Mouse (Mus musculus) gastrocnemius, adult 8-10 months (tissue): Measurements from ENCODE around the gene Xpnpep3. TPM values are rescaled to one million over a fixed set of nuclear protein-coding genes. Genes with fewer than 3 reads are reported as not detected.

ENCODE experiments used
- DNase-seq, 2 experiments: peaks; one replicate each; pipeline ENCODE4 v3.0.0; 2022; ENCODE audit warnings: low spot score in 2 of 2
- total RNA-seq, 4 experiments: library from RNA; stranded (reverse); gene quantifications; 2 replicates each; pipeline ENCODE4 v1.2.4; 2022

The Xpnpep3 gene
- total RNA-seq: 1 to 10 TPM; 4.6 to 8.1 (median 7.7) TPM

- DNase-seq: peak; percentile 94 to 95
Observed at GRCm38 (mm10) chr15:81399638-81400315, at the start of gene Xpnpep3, which contains the start of gene St13. Gene Xpnpep3 (plus strand): TSS chr15:81400138. Gene St13 (minus strand): TSS chr15:81400077.

- DNase-seq: no peak
Observed at GRCm38 (mm10) chr15:81350401-81350800, 49.5 kb upstream of the Xpnpep3 start.

- no peak for DNase-seq
Observed at GRCm38 (mm10) chr15:81352638-81353037, 47.3 kb upstream of the Xpnpep3 start.

- no peak for DNase-seq
Observed at GRCm38 (mm10) chr15:81355146-81355761, 44.7 kb upstream of the Xpnpep3 start.

GRCm38 (mm10) chr15:81356946-81357345, 43.0 kb upstream of the Xpnpep3 start:
- DNase-seq: no peak

GRCm38 (mm10) chr15:81358943-81359342, 41.0 kb upstream of the Xpnpep3 start:
- no peak for DNase-seq

GRCm38 (mm10) chr15:81359421-81359820, 40.5 kb upstream of the Xpnpep3 start:
- DNase-seq: no peak

GRCm38 (mm10) chr15:81360345-81361021, 39.5 kb upstream of the Xpnpep3 start, which contains the start of gene Slc25a17:
Gene Slc25a17 (minus strand): TSS chr15:81360812.
- peak; percentile 92 to 93 for DNase-seq

- DNase-seq: no peak
Observed at GRCm38 (mm10) chr15:81361022-81361404, 38.9 kb upstream of the Xpnpep3 start.

GRCm38 (mm10) chr15:81361417-81362015, 38.4 kb upstream of the Xpnpep3 start:
- DNase-seq: no peak

- DNase-seq: no peak
Observed at GRCm38 (mm10) chr15:81362501-81362900, 37.4 kb upstream of the Xpnpep3 start.

GRCm38 (mm10) chr15:81364271-81364670, 35.7 kb upstream of the Xpnpep3 start:
- no peak for DNase-seq

GRCm38 (mm10) chr15:81365246-81365645, 34.7 kb upstream of the Xpnpep3 start:
- no peak for DNase-seq

GRCm38 (mm10) chr15:81366241-81366640, 33.7 kb upstream of the Xpnpep3 start:
- no peak for DNase-seq

GRCm38 (mm10) chr15:81368601-81369000, 31.3 kb upstream of the Xpnpep3 start:
- no peak for DNase-seq

GRCm38 (mm10) chr15:81370356-81370755, 29.6 kb upstream of the Xpnpep3 start:
- DNase-seq: no peak

- DNase-seq: no peak
Observed at GRCm38 (mm10) chr15:81374621-81375020, 25.3 kb upstream of the Xpnpep3 start.

GRCm38 (mm10) chr15:81378845-81379244, 21.1 kb upstream of the Xpnpep3 start:
- no peak for DNase-seq

GRCm38 (mm10) chr15:81386327-81386726, 13.6 kb upstream of the Xpnpep3 start:
- no peak for DNase-seq

GRCm38 (mm10) chr15:81392997-81393396, 6.9 kb upstream of the Xpnpep3 start:
- DNase-seq: no peak

- no peak for DNase-seq
Observed at GRCm38 (mm10) chr15:81394211-81394915, 5.6 kb upstream of the Xpnpep3 start.
